Mouse (Mus musculus) neural tube, embryonic 13.5 days (tissue): ENCODE measurements around the gene Opn1sw. TPM values are rescaled to one million over a fixed set of nuclear protein-coding genes. Genes with fewer than 3 reads are reported as not detected.

Source experiments
- ATAC-seq: fragments of 200-750 bp; cut with Nextera tagmentation; 2 replicates; pipeline ENCODE4 v1.8.0; 2017; ENCODE audit warnings: low read depth, mild to moderate bottlenecking, moderate TSS enrichment, moderate library complexity
- H3K27ac ChIP-seq: fragments of 300-500 bp; sonication (generic); replicated peaks from 2 replicates; pipeline ENCODE4 v1.5.1; 2015; ENCODE audit warnings: moderate library complexity, mild to moderate bottlenecking, inconsistent platforms
- H3K27me3 ChIP-seq: fragments of 300-500 bp; sonication (generic); 2 replicates; pipeline ENCODE4 v1.6.1; 2015; ENCODE audit warnings: mild to moderate bottlenecking, inconsistent platforms
- H3K36me3 ChIP-seq: fragments of 300-500 bp; sonication (generic); 2 replicates; pipeline ENCODE4 v1.6.1; 2015; ENCODE audit warnings: mild to moderate bottlenecking, inconsistent platforms
- H3K4me1 ChIP-seq: fragments of 300-500 bp; sonication (generic); replicated peaks from 2 replicates; pipeline ENCODE4 v1.6.1; 2015; ENCODE audit warnings: inconsistent platforms
- H3K4me2 ChIP-seq: fragments of 300-500 bp; sonication (generic); 2 replicates; pipeline ENCODE4 v1.6.1; 2015; ENCODE audit warnings: inconsistent platforms, mild to moderate bottlenecking, moderate library complexity
- H3K4me3 ChIP-seq: fragments of 300-500 bp; sonication (generic); 2 replicates; pipeline ENCODE4 v1.5.1; 2015; ENCODE audit warnings: mild to moderate bottlenecking, inconsistent platforms
- H3K9ac ChIP-seq: fragments of 300-500 bp; sonication (generic); 2 replicates; pipeline ENCODE4 v1.6.1; 2015; ENCODE audit warnings: moderate library complexity, mild to moderate bottlenecking, inconsistent platforms
- H3K9me3 ChIP-seq: fragments of 300-500 bp; sonication (generic); 2 replicates; pipeline ENCODE4 v1.6.1; 2016; ENCODE audit warnings: inconsistent platforms
- WGBS: fragments of 180-500 bp; shearing (Covaris S2); methylation state at CpG from one replicate; pipeline ENCODE4 v1.1.7; 2015; 5-methylcytosine and 5-hydroxymethylcytosine counted together
- polyA plus RNA-seq: library from polyadenylated mRNA; unstranded; fragments of >200 nt; fragmentation: Nextera tagmentation; extraction: Ambion mirVana; gene quantifications from 2 replicates; pipeline ENCODE4 v1.2.1, GENCODE M21; 2015

Opn1sw gene
- polyA plus RNA-seq, 1 experiment from 2014 or later: 0.25 TPM

DNA sequence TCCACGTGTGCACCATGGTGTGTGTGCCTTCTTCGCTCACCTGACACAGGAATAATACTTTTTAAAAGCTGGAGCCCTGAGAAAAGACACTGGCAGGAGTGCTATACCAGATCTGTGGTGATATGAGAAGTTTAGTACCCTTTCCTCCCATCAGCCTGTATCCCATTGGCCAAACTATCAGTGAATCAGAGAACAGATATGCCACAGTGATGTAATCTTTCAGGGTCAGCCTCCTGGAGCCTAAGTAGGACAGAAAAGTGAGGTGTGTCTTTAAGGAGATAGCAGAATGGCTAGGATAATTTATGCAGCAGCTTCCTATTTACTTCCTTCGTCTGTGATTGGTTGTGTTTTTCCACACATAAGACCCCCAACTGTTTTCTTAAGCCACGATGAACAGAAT is 39.9 kb upstream of the Opn1sw start:
- H3K27me3 ChIP-seq: peaks cover 31% of the 10 kb centered on the region
- H3K4me2 ChIP-seq: no peak overlapping the region
- no peak overlapping the region for H3K27ac ChIP-seq
- ATAC-seq: no peak
- peaks cover 17% of the 10 kb centered on the region for H3K4me1 ChIP-seq
- WGBS: 58% methylated on average over 4 of the region's 4 CpGs
- H3K9me3 ChIP-seq: no peaks in the 10 kb centered on the region
- H3K4me3 ChIP-seq: no peak overlapping the region
- no peak overlapping the region for H3K9ac ChIP-seq
- H3K36me3 ChIP-seq: peaks cover 8% of the 10 kb centered on the region; the same call in 1 of the 2 replicates

- ATAC-seq: no peak
- 82% methylated on average over 6 of the region's 6 CpGs for WGBS
- Histone ChIP-seq H3K4me2 (no peak overlapping the region), H3K4me3 (no peak overlapping the region), H3K9me3 (no peaks in the 10 kb centered on the region), H3K36me3 (peaks cover 14% of the 10 kb centered on the region), H3K27me3 (peaks cover 13% of the 10 kb centered on the region), H3K4me1 (peaks cover under 1% of the 10 kb centered on the region; the same call in 1 of the 2 replicates), H3K9ac (no peak overlapping the region), H3K27ac (no peak overlapping the region)
These were observed 38.1 kb upstream of the Opn1sw start for GRCm38 (mm10) chr6:29426331-29426730.

- Histone ChIP-seq H3K9me3 (no peaks in the 10 kb centered on the region), H3K4me2 (no peak overlapping the region), H3K27ac (no peak overlapping the region), H3K36me3 (peaks cover 18% of the 10 kb centered on the region), H3K4me1 (no peaks in the 10 kb centered on the region), H3K9ac (no peak overlapping the region), H3K4me3 (no peak overlapping the region), H3K27me3 (peaks cover 3% of the 10 kb centered on the region; the same call in 1 of the 2 replicates)
- ATAC-seq: no peak
- WGBS: 84% methylated on average over 8 of the region's 8 CpGs
These were observed 36.9 kb upstream of the Opn1sw start for GRCm38 (mm10) chr6:29425118-29425517.

GRCm38 (mm10) chr6:29420596-29420995 is 32.3 kb upstream of the Opn1sw start:
- no peaks in the 10 kb centered on the region for H3K27me3 ChIP-seq
- H3K4me3 ChIP-seq: no peak overlapping the region
- 92% methylated on average over 2 of the region's 2 CpGs for WGBS
- H3K27ac ChIP-seq: no peak overlapping the region
- no peak overlapping the region for H3K4me2 ChIP-seq
- peaks cover 51% of the 10 kb centered on the region for H3K36me3 ChIP-seq
- H3K9ac ChIP-seq: no peak overlapping the region
- no peak for ATAC-seq
- no peaks in the 10 kb centered on the region for H3K9me3 ChIP-seq
- H3K4me1 ChIP-seq: no peaks in the 10 kb centered on the region

DNA sequence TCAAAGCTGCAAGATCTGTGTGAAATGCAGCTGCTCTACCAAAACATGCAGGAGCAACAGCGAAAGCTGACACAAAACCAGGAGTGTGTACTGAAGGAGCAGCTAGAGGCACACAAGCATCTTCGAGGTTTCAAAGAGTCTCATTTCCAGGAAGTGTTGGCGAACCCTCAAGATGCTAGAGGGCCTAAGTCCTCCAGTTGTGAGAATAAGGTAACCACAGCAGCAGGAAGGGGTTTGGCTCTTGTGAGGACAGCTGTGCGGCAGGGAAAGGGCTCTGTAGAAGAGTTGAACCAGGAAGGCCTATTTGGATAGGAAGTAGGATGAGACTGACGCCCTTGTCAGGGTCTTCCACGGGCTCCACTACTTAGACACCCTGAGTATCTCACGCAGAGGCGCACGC is 27.2 kb upstream of the Opn1sw start:
- WGBS: 86% methylated on average over 9 of the region's 9 CpGs
- Histone ChIP-seq H3K4me3 (no peak overlapping the region), H3K27me3 (no peaks in the 10 kb centered on the region), H3K27ac (no peak overlapping the region), H3K9me3 (no peaks in the 10 kb centered on the region), H3K9ac (no peak overlapping the region), H3K4me2 (no peak overlapping the region), H3K4me1 (no peaks in the 10 kb centered on the region), H3K36me3 (peaks cover 84% of the 10 kb centered on the region)
- ATAC-seq: no peak

DNA sequence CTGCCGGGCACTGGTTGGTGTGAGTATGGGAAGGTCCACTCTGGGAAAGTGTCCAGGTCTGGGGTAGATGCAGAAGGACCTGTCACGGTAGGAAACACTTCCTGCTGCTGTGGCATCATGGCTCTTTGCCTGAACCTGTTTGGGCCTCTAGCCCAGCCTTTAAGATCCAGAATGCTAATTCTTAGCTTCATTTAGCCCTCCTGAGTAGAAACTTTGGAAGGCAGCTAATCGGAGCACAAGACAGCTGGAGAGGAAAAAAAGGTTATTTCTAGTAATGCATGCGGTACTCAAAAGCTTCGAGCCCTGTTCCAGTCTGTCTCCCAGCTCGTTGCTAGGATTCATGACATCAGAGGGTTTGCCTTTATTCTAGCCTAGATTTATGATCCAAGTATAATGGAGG is 18.1 kb upstream of the Opn1sw start:
- H3K36me3 ChIP-seq: peaks cover 39% of the 10 kb centered on the region
- 27% methylated on average over 6 of the region's 6 CpGs for WGBS
- H3K9ac ChIP-seq: no peak overlapping the region
- H3K27me3 ChIP-seq: 0 out of 2 replicates have a peak, but pooled peaks cover under 1% of the 10 kb centered on the region
- ATAC-seq: peak; percentile 82
- H3K4me3 ChIP-seq: no peak overlapping the region
- H3K9me3 ChIP-seq: no peaks in the 10 kb centered on the region
- H3K4me1 ChIP-seq: peaks cover 18% of the 10 kb centered on the region; the same call in 1 of the 2 replicates
- no peak overlapping the region for H3K4me2 ChIP-seq
- peak overlapping the region; percentile 71; the same call in 1 of the 2 replicates for H3K27ac ChIP-seq

DNA sequence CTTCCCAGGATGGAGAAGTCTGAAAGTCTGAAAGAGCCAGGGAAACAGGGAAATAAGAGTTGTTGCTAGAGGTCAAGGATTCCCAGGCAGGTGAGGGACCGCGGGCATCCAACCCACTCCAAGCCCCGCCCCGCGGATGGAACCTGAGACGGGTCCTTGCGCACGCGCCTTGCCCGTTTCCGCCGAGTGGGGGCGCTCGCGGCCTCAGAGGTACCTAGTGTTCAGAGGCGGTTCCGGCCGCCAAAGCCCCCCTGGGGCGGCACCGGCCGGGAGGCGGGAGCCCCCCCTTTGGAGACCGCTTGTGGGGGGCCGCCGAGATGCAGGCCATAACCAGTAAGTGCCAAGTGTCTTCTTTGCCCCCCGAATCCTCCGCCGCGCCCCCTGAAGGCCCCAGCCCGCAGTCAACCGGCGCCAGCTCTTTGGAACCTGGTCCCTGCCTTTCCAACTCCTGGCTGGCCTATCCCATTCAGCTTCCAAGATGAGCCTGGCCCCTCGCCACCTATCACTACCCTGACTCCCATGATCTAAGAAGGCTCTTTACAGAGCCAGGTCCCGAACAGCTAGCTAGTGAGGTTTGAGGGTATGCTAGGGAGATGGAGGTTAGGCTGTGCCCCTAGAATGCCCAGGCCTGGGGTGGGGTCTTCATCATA is 14.6 kb upstream of the Opn1sw start:
- peaks cover 23% of the 10 kb centered on the region; the same call in 1 of the 2 replicates for H3K4me1 ChIP-seq
- peak overlapping the region; percentile 29; the same call in 1 of the 2 replicates for H3K4me2 ChIP-seq
- no peak overlapping the region for H3K27ac ChIP-seq
- 0 out of 2 replicates have a peak, but pooled peaks cover 6% of the 10 kb centered on the region for H3K27me3 ChIP-seq
- no peak overlapping the region for H3K4me3 ChIP-seq
- WGBS: 8% methylated on average over 34 of the region's 34 CpGs
- ATAC-seq: no peak
- no peak overlapping the region for H3K9ac ChIP-seq
- H3K36me3 ChIP-seq: peaks cover 20% of the 10 kb centered on the region
- no peaks in the 10 kb centered on the region for H3K9me3 ChIP-seq

- WGBS: 73% methylated on average over 4 of the region's 4 CpGs
- H3K4me2 ChIP-seq: no peak overlapping the region
- no peak overlapping the region for H3K4me3 ChIP-seq
- H3K9ac ChIP-seq: no peak overlapping the region
- peaks cover 12% of the 10 kb centered on the region for H3K27me3 ChIP-seq
- H3K36me3 ChIP-seq: peaks cover 8% of the 10 kb centered on the region; the same call in 1 of the 2 replicates
- peaks cover 27% of the 10 kb centered on the region for H3K4me1 ChIP-seq
- H3K27ac ChIP-seq: no peak overlapping the region
- ATAC-seq: no peak
- no peaks in the 10 kb centered on the region for H3K9me3 ChIP-seq
These were observed 11.6 kb upstream of the Opn1sw start for GRCm38 (mm10) chr6:29399851-29400250.

- H3K9ac ChIP-seq: peak overlapping the region; percentile 81
- peak; percentile 33 for ATAC-seq
- H3K4me1 ChIP-seq: peaks cover 24% of the 10 kb centered on the region
- H3K27ac ChIP-seq: peak overlapping the region; percentile 77
- H3K4me2 ChIP-seq: peak overlapping the region; percentile 70
- H3K9me3 ChIP-seq: no peaks in the 10 kb centered on the region
- peaks cover 28% of the 10 kb centered on the region for H3K27me3 ChIP-seq
- peak overlapping the region; percentile 61 for H3K4me3 ChIP-seq
- 4% methylated on average over 6 of the region's 6 CpGs for WGBS
- H3K36me3 ChIP-seq: peaks cover 8% of the 10 kb centered on the region; the same call in 1 of the 2 replicates
These were observed 9.3 kb upstream of the Opn1sw start for GRCm38 (mm10) chr6:29397575-29397974.

DNA sequence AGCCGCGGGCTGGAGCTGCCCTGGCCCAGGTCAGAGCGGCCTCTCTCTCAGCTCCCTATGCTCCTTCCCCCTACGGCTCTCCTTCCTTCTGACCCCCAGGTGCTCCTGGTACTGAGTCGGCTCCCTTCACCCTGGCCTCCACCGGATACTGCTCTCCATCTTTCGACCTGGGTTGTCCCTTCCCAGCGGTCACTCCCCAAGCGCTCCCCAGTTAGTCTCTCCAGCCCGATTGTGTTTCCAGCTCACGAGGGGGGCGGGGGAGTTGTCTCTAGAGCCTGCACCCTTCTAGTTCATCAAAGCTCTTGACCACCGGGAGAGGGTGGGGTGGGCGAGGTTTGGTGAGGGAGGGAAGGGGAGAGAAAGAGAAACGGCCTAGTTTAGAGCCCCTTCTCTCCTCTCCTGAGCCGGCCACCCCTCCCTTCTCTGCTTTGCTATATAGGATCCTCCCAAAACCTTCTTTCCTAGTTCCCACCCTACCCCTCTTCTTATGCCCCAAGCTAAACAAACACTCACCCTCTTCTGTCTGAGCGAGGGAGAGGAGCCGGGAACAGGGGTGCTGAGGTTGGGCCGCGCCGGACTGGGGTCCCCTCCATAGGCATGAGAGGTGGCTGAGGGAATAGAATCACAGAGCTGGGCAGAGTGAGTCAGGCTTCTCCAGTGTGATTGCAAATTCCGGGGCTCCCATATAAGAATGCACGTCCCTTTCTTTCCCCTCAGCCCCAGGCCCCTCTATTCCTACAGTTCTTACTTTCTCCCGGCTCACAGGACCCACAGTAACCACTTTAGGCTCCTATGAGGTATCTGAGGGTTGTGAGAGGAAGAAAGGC is 8.7 kb upstream of the Opn1sw start:
- peak overlapping the region; percentile 70 for H3K4me2 ChIP-seq

GRCm38 (mm10) chr6:29395910-29396713 is 7.8 kb upstream of the Opn1sw start, which contains the start of gene Ccdc136:
Ccdc136 (plus strand) TSS chr6:29396309.
- peaks cover 23% of the 10 kb centered on the region for H3K4me1 ChIP-seq
- peak within 1 kb of the TSS; percentile 77 for H3K27ac ChIP-seq
- peak within 1 kb of the TSS; percentile 70 for H3K4me2 ChIP-seq
- H3K9ac ChIP-seq: peak within 1 kb of the TSS; percentile 81
- peak; percentile 94 for ATAC-seq
- WGBS: under 1% methylated on average over 43 of the region's 49 CpGs
- H3K4me3 ChIP-seq: peak within 1 kb of the TSS; percentile 61
- peaks cover 8% of the 10 kb centered on the region; the same call in 1 of the 2 replicates for H3K36me3 ChIP-seq
- H3K27me3 ChIP-seq: peaks cover 24% of the 10 kb centered on the region
- no peaks in the 10 kb centered on the region for H3K9me3 ChIP-seq

More for the DNA sequence above, 8.7 kb upstream of the Opn1sw start:
- Histone ChIP-seq H3K9me3 (no peaks in the 10 kb centered on the region), H3K4me1 (peaks cover 23% of the 10 kb centered on the region), H3K27ac (peak overlapping the region; percentile 77), H3K4me3 (peak overlapping the region; percentile 61), H3K36me3 (peaks cover 8% of the 10 kb centered on the region; the same call in 1 of the 2 replicates), H3K27me3 (peaks cover 28% of the 10 kb centered on the region), H3K9ac (peak overlapping the region; percentile 81)
- peak; percentile 74 for ATAC-seq
- under 1% methylated on average over 23 of the region's 24 CpGs for WGBS
